Mouse (Mus musculus): ENCODE measurements around the gene Rpl11. TPM values are rescaled to one million over a fixed set of nuclear protein-coding genes. Genes with fewer than 3 reads are reported as not detected.
A peak's percentile ranks its signal among the peaks of the same experiment; 100 is the strongest.
"Not testable (repeated sequence)": the region's sequence is repeated elsewhere in the genome, so short reads cannot be mapped to it uniquely, and the experiment has no call there.

Gene Rpl11
- 605 and 780 TPM in 2 replicates for total RNA-seq (2021)
- long read RNA-seq, transcript Rpl11-204 (2 exons, 317 nt) = minor isoform, 28 of 220 reads
- long read RNA-seq, transcript Rpl11-201 (6 exons, 833 nt) = major isoform, 178 of 220 reads
- long read RNA-seq, transcript Rpl11-202 (5 exons, 807 nt) = minor isoform, 5 of 220 reads
- long read RNA-seq, partial matches to known transcripts = 1 of 220 reads
- long read RNA-seq, other reads (novel, unspliced or antisense) = 7 of 220 reads

DNA sequence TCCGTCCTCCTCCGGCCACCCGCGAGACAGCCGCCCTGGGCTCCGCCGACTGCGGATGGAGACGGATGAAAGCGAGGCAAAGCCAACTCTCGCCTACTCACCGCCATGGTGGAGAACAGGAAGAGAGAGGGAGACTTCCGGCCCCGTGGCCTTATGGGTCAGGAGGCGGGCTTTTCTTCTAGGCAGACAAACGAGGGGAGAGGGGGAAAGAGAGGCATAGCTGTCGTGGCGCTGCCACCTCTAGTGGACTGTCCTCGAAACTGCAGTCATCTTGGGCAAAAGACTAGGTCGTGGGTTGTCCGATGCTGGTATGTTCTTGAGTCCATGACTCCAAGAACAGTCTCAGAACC is at the start of gene Rpl11:
Rpl11 (minus strand) TSS at position 182 of the 350 bp plus-strand sequence.
- DNase-seq = peak; percentile 87

DNA sequence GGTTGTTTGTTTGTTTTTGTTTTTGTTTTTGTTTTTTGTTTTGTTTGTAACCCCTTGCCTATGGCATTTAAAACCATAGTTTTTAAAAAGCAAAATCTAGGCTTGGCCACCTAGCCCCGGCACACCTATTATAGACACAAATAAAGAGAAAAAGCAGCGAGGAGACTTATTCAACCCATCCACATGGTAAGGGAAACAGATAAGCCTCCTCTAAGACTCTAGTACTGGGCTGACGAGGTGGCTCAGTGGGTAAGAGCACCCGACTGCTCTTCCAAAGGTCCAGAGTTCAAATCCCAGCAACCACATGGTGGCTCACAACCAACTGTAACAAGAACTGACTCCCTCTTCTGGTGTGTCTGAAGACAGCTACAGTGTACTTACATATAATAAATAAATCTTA is 48.5 kb upstream of the Rpl11 start:
- DNase-seq = not testable (repeated sequence)

DNA sequence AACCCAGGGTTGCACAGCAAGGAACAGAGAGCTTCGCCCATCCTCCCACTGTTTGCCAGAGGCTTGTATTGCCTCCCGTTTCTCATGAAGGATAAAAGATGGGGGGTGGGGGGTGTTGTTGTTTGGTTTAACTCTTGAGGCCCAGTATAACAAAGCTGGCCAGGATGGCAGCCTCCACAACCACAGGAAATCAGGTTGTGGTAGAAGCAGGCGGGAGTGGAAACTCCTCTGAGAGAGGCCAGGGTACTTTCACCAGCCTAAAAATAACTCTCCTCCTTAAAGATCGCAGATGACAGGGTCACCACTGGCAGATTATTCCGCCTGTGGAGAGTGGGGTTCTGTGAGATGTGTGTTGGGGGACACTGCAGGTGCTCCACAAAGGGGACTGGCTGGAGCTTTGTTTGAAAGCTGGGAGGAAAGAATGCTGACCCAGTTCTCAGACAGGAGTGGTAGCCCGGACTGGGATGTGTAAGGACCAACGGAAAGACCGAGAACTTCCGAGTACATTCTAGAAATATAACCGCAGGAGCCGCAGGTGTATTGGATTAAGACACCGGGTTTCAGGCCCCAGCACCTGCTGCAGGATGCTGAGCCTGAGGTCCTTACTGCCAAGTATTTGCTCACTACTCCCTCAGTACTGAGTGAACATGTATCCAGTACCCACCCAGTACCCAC is 47.3 kb upstream of the Rpl11 start:
- no peak for DNase-seq

DNA sequence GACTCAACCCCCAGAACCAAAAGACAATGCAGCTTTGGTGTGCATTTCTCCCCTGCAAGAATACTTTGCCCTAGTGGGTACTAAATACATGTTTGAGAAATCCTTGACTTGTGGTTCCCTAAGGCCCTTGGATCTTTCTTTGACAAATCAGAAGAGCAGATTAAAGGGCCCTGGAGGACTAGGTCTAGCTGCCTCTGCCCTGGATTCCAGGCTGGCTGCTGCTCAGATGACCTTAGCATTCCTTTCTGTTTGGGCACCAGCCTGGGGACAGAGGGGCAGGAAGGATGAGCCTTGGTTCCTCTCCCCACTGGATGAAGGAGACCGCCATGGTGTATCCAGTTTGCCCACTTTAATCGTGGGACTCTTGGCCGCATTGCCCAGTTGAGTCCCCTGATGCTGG is 45.2 kb upstream of the Rpl11 start:
- no peak for DNase-seq

DNA sequence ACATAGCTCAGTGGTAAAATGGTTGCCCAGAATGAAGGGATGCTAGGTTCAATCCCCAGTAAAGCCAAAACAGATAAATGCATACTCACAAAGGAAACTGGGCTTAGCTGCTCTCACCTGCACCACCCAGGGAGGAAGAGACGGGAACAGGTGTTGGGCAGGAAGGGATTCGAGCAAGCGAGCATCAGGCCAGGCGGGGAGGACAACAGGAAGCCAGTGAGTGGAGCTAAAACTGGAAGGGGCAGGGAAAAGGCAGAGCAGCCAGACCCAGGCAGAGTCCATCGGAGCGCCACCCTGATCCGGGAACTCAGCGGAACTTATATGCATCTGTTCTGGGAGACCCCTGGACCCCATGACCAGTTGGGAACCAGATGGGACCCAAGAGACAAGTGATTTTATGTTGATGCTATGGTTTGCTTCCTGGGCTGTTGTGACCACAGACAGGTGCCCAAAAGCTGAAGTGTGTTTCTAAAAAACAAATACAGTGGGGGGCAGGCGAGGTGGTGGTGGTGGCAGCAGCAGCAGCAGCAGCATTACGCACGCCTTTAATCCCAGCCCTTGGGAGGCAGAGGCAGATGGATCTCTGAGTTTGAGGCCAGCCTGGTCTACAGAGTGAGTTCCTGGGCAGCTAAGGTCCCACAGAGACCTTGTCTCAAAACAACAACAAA is 43.4 kb upstream of the Rpl11 start:
- DNase-seq = no peak

DNA sequence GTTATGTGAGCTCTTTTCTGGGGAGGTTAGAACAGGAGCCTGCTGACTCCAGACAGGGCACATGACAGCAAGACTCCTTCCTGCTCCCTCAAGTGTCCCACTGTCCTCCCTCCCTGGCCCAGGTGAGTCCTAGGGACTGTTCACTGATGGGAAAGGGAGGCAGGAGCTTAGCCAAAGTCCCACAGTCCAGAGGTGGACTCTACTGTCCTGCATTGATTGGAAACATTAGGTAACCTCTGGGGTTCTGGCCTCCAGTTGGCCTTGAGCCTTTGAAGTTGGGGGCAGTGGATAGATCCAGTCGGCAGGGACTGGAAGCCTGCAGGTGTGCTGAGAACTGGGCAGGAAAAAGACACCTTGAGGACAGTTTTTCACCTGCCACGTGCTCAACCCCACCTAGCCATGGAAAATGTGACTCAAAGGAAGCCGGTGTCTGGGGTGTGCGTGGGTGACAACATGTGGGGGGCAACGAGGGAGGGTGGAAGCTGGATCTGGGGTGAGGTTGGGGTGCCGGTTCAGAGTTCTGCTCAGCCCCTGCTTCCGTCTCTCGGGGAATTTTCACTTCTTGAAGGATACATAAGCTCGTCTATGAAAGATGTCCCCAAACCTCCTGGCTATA is 42.4 kb upstream of the Rpl11 start:
- no peak for DNase-seq

DNA sequence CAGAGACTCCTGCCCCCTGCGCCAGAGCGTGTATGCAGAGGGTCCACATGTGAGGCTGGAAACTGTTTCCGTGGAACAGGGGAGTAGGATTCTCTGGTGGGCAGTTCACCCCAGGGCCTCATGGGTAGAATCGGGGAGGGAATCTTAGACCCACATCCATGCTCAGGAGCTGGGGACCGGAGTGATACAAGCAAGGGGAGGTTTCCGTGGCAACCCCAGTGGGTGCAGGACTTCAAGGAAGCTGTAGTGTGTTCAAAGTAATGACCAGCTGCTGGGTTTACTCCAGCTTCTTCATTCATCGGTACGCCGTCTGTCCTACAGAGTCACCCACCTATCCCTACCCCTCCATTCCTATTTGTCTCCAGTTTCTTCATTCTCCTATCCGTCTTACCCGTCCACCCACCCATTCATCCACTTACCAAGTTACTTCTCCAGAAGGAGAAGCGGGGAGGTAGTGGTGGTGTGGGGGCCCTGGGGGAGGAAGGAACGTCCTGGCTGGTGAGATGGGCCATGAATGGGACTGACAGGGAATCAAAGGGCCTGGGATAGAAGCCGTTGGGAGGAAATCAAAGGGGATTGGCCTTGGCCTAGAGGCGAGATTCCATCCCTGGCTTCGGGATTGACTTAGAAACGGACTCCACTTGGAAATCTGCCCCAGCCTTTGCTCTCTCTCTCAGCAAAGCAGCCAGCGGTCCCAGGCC is 41.4 kb upstream of the Rpl11 start:
- no peak for DNase-seq

DNA sequence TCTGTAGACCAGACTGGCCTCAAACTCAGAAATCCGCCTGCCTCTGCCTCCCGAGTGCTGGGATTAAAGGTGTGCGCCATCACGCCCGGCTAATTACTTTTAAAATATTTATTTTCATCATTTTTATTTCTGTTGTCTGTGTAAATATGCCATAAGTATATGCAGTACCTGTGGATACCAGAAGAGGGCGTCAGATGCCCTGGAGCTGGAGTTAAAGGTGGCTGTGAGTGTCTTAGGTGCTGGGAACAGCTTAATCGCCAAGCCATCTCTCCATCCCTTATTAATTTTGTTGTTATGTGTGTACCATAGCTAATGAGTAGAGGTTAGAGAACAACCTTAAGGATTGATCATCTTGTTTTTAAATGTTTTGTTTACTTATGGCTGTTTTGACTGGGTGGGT is 39.3 kb upstream of the Rpl11 start:
- DNase-seq = no peak

DNA sequence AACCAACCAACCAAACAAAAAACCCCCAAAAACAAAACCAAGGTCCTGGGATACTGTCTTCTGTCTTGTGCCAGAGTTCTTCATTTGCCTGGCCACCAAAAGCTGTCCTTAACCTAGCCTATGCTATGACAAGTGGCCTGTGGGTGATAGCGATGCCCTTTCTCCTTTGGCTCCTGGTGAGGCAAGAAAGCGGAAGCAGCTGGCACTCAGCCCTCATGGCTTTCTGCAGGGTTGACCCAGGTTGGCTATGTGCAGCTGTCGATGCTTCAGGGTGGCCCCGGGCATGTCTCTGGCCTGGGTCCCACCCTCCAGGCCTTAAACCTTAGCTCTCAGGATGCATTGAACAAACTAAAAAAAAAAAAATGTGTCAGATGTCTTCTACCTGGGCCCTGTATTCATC is 38.1 kb upstream of the Rpl11 start:
- no peak for DNase-seq

DNA sequence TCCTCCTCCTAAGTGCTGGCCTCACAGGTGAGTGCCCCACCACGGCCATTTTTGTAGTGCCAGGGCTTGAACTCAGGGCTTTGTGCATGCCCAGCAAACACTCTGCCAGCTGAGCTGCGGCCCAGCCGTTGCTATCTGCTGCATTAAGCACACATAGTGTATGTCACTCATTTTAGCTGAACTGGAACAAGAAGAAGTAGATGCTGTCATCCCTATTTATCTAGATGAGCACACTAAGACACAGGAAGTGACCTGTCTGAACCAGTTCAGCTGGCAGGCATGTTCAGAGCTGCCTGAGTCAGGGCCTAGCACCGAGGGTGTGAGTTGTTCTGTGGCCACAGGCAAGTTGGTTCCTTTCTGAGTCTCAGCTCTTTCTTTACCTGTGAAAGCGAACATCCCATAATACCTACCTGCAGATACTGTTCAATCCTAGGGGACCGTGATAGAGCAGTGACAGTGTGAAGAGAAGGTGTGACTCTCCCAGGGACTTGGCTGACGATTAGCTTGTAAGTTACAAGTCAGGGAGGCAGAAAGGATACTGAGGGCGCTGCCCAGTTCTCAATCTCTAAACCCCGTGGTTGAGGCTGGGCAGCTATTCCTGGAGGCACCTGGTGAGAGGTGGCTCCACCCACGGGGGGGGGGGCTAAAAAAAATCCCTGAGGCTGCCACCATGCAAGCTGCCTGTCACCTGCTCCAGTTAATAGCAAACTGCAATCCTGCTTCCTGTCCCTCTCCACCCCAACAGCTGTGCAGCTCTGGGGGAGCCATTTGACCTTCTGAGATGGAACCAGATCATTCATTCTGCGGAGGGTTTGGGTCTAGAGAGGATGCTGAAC is 36.7 kb upstream of the Rpl11 start:
- no peak for DNase-seq

DNA sequence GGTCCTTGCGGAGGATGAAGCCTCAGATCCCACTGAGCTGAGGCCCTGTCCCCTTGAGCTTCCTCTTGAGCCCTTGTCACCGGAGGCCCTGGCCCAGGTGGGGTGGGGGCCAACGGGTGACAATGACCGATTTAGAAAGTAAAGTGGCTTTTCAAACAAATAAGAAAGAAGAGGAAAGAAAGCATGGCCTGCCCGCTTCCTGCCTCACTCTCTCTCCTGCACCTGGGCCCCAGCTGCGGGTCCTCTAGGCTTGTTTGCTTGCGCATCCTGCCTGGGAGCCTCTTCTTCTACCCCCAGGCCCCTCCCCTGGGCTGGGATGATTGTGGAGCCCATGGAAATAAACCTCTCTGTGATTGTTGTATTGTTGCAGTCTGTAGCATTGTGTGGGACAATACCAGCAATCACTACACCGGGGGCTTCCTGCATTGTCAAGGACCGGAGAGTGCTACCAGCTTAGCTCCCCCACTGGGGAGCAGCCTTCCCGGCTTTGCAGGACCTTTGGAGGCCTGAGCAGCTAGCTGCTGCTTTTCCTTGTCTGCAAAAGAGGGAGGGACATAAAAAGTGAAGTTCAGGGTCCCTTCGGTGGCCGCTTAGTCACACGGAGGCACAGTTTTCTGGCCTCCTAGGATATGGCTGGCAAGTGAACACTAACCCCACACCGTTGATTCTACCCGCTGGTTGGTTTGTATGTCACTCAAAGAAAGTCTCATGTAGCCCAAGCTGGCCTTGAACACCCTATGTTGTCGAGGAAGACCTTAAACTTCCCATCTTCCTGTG is 35.9 kb upstream of the Rpl11 start:
- no peak for DNase-seq

DNA sequence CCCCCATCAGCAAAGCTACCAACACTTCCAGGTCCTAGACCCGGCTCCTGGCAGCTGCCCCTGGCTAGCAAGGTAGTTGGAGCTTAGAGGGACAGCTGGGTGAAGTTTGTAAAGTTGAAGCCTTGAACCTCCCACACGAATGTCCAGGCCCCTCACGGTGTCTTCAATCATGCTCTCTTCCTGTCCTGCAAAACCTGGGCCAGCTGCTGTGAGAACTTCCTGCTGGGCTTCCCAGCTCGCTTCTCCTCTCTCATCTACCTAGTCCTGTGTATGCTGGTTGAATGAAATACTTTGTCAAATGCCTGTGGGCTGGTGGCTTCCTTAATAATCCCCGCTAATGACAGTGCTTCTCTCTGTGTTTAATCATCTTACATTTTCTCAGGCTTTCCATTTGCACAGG is 35.1 kb upstream of the Rpl11 start:
- no peak for DNase-seq

DNA sequence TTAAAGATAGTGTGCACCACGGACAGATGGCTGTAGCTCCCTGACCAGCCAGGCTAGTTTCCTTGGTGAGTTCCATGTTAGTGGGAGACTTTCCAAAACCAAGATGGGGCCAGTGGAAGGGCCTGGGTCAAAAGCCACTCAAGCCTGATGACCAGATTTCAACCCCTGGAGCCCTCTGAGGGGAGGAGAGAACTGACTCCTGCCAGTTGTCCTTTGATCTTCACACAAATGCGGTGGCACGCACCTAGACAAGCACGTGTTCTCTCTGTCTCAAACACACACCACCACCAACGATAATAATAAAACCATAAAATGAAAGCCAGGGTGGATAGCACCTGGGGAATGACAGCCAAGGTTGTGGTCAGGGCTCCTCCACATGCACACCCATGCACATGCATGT is 34.0 kb upstream of the Rpl11 start:
- no peak for DNase-seq

DNA sequence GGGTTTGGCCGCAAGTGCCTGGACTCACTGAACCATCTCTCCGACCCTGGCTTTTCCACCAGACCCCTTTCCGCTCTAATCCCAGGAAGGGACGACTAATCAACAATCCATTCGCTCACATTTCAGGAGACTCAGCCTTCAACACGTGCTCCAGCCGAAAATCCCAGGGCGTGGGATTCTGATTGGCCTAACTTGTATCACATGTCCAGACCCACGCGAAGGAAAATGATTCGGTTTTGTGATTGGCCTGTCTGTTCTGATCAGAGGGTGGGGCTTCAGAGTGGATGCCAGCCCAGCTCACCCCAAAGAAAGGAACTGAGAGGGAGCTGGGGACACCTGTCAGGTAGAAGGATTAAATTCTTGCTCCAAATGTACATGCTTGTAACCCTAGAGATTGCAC is 31.6 kb upstream of the Rpl11 start:
- no peak for DNase-seq

DNA sequence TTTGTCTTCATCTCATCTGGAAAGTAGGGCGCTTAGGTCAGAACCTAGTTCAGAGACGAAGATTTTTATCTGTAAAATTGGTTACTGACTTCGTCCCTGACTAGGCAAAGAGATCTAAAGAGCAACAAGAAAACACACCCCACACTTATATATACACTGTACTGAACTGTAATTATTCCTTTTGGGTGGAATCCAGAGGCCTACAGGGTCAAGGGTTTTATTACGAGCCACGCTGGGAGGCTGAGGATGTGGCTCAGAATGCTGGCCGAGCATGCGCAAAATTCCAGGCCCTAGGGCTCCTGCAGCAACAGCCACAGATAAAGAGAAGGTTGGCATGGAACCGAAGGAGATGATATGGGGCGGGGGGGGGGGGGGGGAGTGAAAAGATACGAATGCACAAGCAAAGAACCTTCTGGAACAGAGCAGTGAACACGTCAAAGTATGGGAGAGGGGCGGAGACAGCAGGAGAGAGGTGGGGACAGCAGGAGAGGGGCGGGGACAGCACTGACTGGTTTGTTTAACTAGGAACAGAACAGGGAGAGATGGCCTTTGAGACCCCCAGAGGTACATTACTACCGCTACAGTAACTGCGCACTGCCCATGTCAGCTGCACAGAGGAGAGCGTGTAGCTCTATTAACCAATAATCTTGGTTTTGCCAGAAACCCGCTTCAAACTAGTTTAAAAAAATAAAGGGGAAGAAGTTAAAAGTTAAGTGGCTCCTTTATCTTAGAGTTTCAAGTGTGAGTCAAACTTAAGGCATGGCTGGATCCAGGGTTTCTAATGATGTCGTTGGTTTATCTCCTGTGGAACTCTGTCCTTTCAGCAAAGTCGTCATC is 30.3 kb upstream of the Rpl11 start:
- DNase-seq = no peak

DNA sequence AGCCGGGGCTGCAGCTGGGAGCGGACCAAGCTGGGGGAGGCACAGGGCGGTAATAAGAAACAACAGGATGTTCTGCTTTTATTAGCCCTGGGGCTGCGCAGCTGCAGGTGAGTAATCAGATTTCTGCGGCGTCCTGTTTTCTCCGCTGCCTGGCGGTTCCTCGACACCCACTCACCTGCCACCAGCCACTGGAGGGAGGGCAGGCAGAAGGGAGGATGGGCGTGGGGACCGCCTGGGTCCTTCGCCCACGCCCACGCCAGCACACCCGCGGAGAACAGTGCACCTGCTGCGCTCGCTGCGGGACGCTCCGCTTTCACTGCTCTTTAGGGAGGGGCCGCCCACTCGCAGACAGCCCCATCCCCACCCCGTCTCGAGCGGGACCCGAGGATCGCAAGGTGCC is 28.5 kb upstream of the Rpl11 start:
- DNase-seq = no peak

DNA sequence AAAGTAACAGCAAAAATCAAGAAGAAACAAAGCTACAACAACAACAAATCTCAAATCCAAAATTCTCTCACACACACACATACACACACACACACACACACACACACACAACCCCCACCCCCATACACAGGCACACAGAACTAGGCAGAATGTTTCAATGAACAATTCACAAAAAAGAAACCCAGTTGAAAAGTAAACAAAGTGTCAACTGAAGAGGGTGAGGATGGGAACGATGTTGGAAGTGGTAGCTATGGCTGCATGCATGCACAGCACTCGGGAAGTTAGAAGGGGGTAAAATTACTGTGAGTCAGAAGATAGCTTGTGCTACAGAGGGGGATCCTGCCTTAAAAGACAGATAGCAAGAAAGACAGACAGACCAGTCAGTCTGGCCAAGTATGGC is 25.4 kb upstream of the Rpl11 start:
- DNase-seq = no peak

DNA sequence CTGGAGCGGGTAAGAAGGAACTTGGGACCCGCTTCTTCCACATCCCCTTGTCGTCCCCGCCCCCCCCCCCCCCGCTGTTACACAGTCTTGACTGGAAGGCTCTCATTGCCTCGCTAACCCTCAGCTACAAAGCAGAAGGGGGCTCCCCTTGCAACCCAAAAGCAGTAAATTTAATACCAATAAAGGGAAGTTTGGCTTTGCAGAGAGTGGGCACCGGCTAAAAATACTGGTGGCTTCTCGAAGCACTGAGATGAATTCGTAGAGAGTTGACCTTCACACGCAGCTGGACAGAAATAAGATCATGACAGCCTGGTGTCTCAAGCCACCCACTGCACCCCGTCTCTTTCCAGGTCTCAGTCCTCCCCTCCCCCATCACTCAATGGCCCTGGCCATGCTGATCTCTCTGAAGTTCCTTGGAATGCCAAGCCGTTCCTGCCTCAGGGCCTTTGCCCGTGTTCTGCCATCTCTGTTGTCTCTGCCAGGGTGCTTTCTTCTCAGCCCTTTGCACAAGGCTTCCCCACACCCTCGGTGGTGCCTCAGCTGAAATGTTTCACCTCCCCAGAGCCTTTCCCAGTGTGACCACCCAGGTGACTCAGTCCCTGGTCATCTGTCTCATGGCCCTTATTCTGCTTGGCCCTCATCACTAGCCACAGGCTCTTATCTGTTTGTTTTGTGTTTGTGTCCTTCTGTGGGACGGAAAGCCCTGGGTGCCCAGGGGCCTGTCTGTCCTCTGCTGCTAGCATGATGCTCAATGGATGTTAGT is 23.7 kb upstream of the Rpl11 start:
- DNase-seq = no peak

DNA sequence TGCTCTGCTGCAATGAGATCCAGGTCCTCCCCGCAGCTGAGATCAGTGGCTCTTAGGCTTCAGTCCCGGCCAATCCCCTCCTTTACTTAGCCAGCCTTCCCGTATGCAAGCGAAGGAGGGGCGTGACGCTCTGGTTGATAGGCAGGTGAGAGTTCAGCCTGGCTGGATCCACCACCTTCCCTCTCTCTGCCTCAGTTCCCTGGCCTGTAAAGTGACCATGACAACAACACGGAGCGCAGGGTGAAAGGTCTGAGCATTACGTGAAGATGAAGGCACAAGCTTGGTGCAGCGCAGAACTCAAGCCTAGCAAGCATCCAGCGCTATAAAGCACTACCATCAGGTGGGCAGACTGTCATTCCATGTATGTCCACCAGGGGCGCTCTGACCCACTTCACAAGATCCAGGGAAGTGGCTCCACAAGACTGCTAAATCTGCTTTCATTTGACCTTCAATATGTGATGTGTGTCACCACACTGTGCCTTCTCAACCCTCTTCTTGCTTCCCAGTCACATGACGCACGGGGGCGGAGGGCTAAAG is 18.0 kb upstream of the Rpl11 start:
- DNase-seq = peak; percentile 76

Data from adrenal gland, postnatal 25 days (tissue).